Mouse (Mus musculus): ENCODE results near the gene Gng11. TPM values are rescaled to one million over a fixed set of nuclear protein-coding genes. Genes with fewer than 3 reads are reported as not detected.

Gng11 gene
- polyA plus RNA-seq, 1 experiment from 2014 or later, result 9.7 TPM

GRCm38 (mm10) chr6:4022645-4023044 is 18.9 kb downstream of the Gng11 start:
- WGBS (ENCODE audit: missing documents), result 100% methylated on average over 1 of the region's 1 CpGs
- no peaks in the 10 kb centered on the region for H3K79me2 ChIP-seq (ENCODE audit: inconsistent target)
- H3K36me3 ChIP-seq (ENCODE audit: inconsistent target), result no peaks in the 10 kb centered on the region
- no peak overlapping the region for H3K4me3 ChIP-seq (ENCODE audit: inconsistent target)
- no peak overlapping the region for H3K27ac ChIP-seq

GRCm38 (mm10) chr6:4026367-4026766 is 22.7 kb downstream of the Gng11 start:
- WGBS (ENCODE audit: missing documents), result 8% methylated on average over 2 of the region's 2 CpGs
- Histone ChIP-seq H3K4me3 (ENCODE audit: inconsistent target) (no peak overlapping the region), H3K79me2 (ENCODE audit: inconsistent target) (no peaks in the 10 kb centered on the region), H3K27ac (no peak overlapping the region), H3K36me3 (ENCODE audit: inconsistent target) (no peaks in the 10 kb centered on the region)

- H3K79me2 ChIP-seq (ENCODE audit: inconsistent target), result no peaks in the 10 kb centered on the region
- no peak overlapping the region for H3K4me3 ChIP-seq (ENCODE audit: inconsistent target)
- H3K36me3 ChIP-seq (ENCODE audit: inconsistent target), result no peaks in the 10 kb centered on the region
- 53% methylated on average over 3 of the region's 3 CpGs for WGBS (ENCODE audit: missing documents)
- no peak overlapping the region for H3K27ac ChIP-seq
Observed at GRCm38 (mm10) chr6:4030956-4031355, 27.3 kb downstream of the Gng11 start.

- no peaks in the 10 kb centered on the region for H3K79me2 ChIP-seq (ENCODE audit: inconsistent target)
- no peak overlapping the region for H3K27ac ChIP-seq
- H3K36me3 ChIP-seq (ENCODE audit: inconsistent target), result no peaks in the 10 kb centered on the region
- H3K4me3 ChIP-seq (ENCODE audit: inconsistent target), result no peak overlapping the region
- 100% methylated on average over 1 of the region's 1 CpGs for WGBS (ENCODE audit: missing documents)
Observed at GRCm38 (mm10) chr6:4041821-4042220, 38.1 kb downstream of the Gng11 start.

GRCm38 (mm10) chr6:4047200-4047599 is 43.5 kb downstream of the Gng11 start:
- H3K79me2 ChIP-seq (ENCODE audit: inconsistent target), result no peaks in the 10 kb centered on the region
- 85% methylated on average over 1 of the region's 1 CpGs for WGBS (ENCODE audit: missing documents)
- H3K36me3 ChIP-seq (ENCODE audit: inconsistent target), result no peaks in the 10 kb centered on the region
- H3K4me3 ChIP-seq (ENCODE audit: inconsistent target), result no peak overlapping the region
- H3K27ac ChIP-seq, result no peak overlapping the region

- Histone ChIP-seq H3K27ac (no peak overlapping the region), H3K4me3 (ENCODE audit: inconsistent target) (no peak overlapping the region), H3K36me3 (ENCODE audit: inconsistent target) (no peaks in the 10 kb centered on the region), H3K79me2 (ENCODE audit: inconsistent target) (no peaks in the 10 kb centered on the region)
- WGBS (ENCODE audit: missing documents), result 89% methylated on average over 1 of the region's 1 CpGs
Observed at GRCm38 (mm10) chr6:4052843-4053242, 49.1 kb downstream of the Gng11 start.

GRCm38 (mm10) chr6:4054387-4054786 is 50.7 kb downstream of the Gng11 start:
- no peaks in the 10 kb centered on the region for H3K36me3 ChIP-seq (ENCODE audit: inconsistent target)
- no peaks in the 10 kb centered on the region for H3K79me2 ChIP-seq (ENCODE audit: inconsistent target)
- 81% methylated on average over 4 of the region's 4 CpGs for WGBS (ENCODE audit: missing documents)
- H3K4me3 ChIP-seq (ENCODE audit: inconsistent target), result no peak overlapping the region
- H3K27ac ChIP-seq, result no peak overlapping the region

Other genes with a start within 250 kb of the Gng11 start
- gene Calcr, start 239.2 kb upstream of the Gng11 start, polyA plus RNA-seq (2018), result not detected in 3 replicates
- gene Tfpi2, start 15.0 kb upstream of the Gng11 start, polyA plus RNA-seq (2018), result 0.63 TPM in 1 of 3 replicates, not detected in the others
- not detected in 3 replicates for gene Gngt1, start 10.1 kb upstream of the Gng11 start, polyA plus RNA-seq (2018)
- gene Bet1, start 83.1 kb downstream of the Gng11 start, polyA plus RNA-seq (2018), result 35.6 to 38.7 TPM (median 38.4 TPM) in 3 replicates